Mouse (Mus musculus): Measurements from ENCODE around the gene 6330409D20Rik.

GRCm38 (mm10) chr2:32709521-32710137, 31.2 kb downstream of the 6330409D20Rik start:
- no peak for TF ChIP-seq CTCF (conservative IDR thresholded peaks at IDR 0.05; ENCODE audit: insufficient read depth, insufficient read length, low read depth, low read length)
- TF ChIP-seq POLR2A (IDR thresholded peaks at IDR 0.05; ENCODE audit: low read depth, low read length): no peak
